28 mouse cellular contexts compared by ENCODE assay signal in the genomic region with DNA sequence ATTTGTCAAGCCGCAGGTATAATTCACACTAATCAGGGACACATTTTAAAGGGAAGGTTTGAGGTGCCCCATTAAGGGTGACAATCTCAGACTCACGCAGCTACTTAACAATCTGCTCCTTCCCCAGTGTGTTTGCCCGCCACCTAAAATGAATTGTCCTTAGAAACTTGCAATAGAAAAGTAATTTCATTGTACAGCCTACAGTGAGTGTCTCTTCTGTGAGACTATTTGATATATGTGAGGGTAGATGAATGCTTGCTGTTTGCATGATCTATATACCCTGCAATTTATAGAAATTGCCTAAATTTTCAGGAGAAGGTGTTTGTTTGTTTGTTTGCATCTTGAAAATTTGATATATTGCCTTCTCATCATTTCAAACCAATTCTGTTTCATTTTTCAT.
"Had no signal": no experiment of that assay in that cellular context is flagged by ENCODE, and none has a peak within 500 bp of the region (broad histone marks: within the 10 kb centered on the region; RNA-seq: fewer than 3 reads in every experiment).

No protein-coding gene starts in this region.

- H3K27me3 ChIP-seq: heart, embryonic 12.5 days; hindbrain, embryonic 13.5 days; hindbrain, embryonic 15.5 days; intestine, embryonic 15.5 days; kidney, embryonic 15.5 days; limb, embryonic 13.5 days; limb, embryonic 15.5 days; liver, embryonic 12.5 days had no signal

- H3K4me3 ChIP-seq: gastrocnemius, adult 2 months; heart, embryonic 10.5 days; heart, embryonic 12.5 days; hindbrain, embryonic 10.5 days; hindbrain, embryonic 13.5 days; hindbrain, embryonic 15.5 days; intestine, embryonic 15.5 days; kidney, embryonic 15.5 days; layer of hippocampus, adult 2 months; limb, embryonic 13.5 days; limb, embryonic 15.5 days; liver, embryonic 12.5 days had no signal

- H3K27ac ChIP-seq: gastrocnemius, adult 2 months; heart, embryonic 10.5 days; hindbrain, embryonic 10.5 days; hindbrain, embryonic 13.5 days; hindbrain, embryonic 15.5 days; hindbrain, postnatal 0 days; intestine, embryonic 15.5 days; kidney, embryonic 15.5 days; kidney, postnatal 0 days; layer of hippocampus, adult 2 months; limb, embryonic 13.5 days; limb, embryonic 15.5 days; liver, embryonic 12.5 days; liver, embryonic 14.5 days had no signal

- H3K36me3 ChIP-seq: heart, embryonic 10.5 days; heart, embryonic 12.5 days; hindbrain, embryonic 10.5 days; hindbrain, embryonic 13.5 days; hindbrain, embryonic 15.5 days; intestine, embryonic 15.5 days; kidney, embryonic 15.5 days; limb, embryonic 13.5 days; limb, embryonic 15.5 days; liver, embryonic 12.5 days had no signal

- H3K9me3 ChIP-seq: heart, embryonic 10.5 days; hindbrain, embryonic 10.5 days; hindbrain, embryonic 13.5 days; hindbrain, embryonic 15.5 days; intestine, embryonic 15.5 days; kidney, embryonic 15.5 days; limb, embryonic 13.5 days; limb, embryonic 15.5 days had no signal

- DNase-seq: gastrocnemius, adult 2 months; gastrocnemius, postnatal 10 days; gastrocnemius, postnatal 25 days; heart, adult 18-20 months; heart, postnatal 10 days; heart, postnatal 4 days; kidney, adult 18-20 months; kidney, adult 9 months; kidney, postnatal 14 days; kidney, postnatal 36 days; layer of hippocampus, postnatal 36 days; left cerebral cortex, postnatal 4 days had no signal

- H3K4me1 ChIP-seq: heart, embryonic 10.5 days; heart, embryonic 12.5 days; hindbrain, embryonic 10.5 days; hindbrain, embryonic 13.5 days; hindbrain, embryonic 15.5 days; intestine, embryonic 15.5 days; kidney, embryonic 15.5 days; limb, embryonic 13.5 days; limb, embryonic 15.5 days; liver, embryonic 12.5 days had no signal

- ATAC-seq: hindbrain, postnatal 0 days; inflammation-experienced regulatory T-cells, adult 6 months; intestine, embryonic 15.5 days; intestine, postnatal 0 days; liver, embryonic 12.5 days had no signal
